Mouse (Mus musculus) left cerebral cortex, postnatal 36 days (tissue): ENCODE results near the gene Map7d3. TPM values are rescaled to one million over a fixed set of nuclear protein-coding genes. Genes with fewer than 3 reads are reported as not detected.

Experiments
- total RNA-seq, 2 experiments: library from RNA; stranded (reverse); gene quantifications; 2 replicates each; pipeline ENCODE4 v1.2.3; 2021

The Map7d3 gene
- total RNA-seq, 2 experiments from 2014 or later: 0.10 TPM; not detected in 1

Other genes starting within 250 kb of the Map7d3 start
- 10 to 100 TPM; 26.0 to 26.8 TPM for gene Mmgt1, start 224.3 kb downstream of the Map7d3 start, total RNA-seq
- gene Slc9a6, start 212.6 kb downstream of the Map7d3 start, total RNA-seq: 100 to 1,000 TPM in 1 of 2 experiments, 10 to 100 TPM in 1; 97.3 to 103 TPM
- gene Fhl1, start 90.5 kb downstream of the Map7d3 start, total RNA-seq: 100 to 1,000 TPM in 1 of 2 experiments, 10 to 100 TPM in 1; 70.5 to 113 TPM
- not detected for gene Adgrg4, start 47.8 kb upstream of the Map7d3 start, total RNA-seq
- gene Brs3, start 220.7 kb upstream of the Map7d3 start, total RNA-seq: not detected
- 10 to 100 TPM; 53.4 to 56.2 TPM for gene Htatsf1, start 231.3 kb upstream of the Map7d3 start, total RNA-seq